8 mouse cellular contexts compared by ENCODE assay signal in the genomic region with DNA sequence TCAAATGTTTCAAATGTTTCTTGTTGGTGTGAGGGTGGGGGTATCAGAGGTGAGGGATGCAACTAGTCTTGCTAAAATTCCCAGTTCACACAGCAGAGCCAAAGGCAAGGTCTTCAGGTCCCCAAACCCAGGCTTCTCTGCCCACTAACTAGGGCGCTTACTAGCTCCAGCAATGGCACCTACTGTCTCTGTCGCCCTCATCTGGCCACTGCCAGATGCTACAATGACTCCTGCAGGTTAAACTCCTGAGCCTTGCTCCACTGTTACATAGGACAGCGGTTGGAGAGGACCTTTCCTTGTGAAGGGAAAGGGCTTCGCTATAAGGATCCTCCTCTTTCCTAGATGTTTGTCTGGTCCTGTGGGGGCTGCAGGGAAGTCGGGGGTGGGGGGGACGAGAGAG. TPM values are rescaled to one million over a fixed set of nuclear protein-coding genes. Genes with fewer than 3 reads are reported as not detected.
DNase-seq lines count a peak whose midpoint lies in the region; ATAC-seq and TF ChIP-seq lines count a peak whose summit lies in the region.

No protein-coding gene starts in this region.

- in situ Hi-C loops in CH12.LX (cut with MboI; ENCODE audit: low pct_ligation_motif_present, low pct_unique_long_range_greater_than_20kb, low sequenced_read_pairs) = loop anchor here (10.0 to 25.0 kb wide), 2 partner anchors 426 to 564 kb away; partner anchors contain the start of genes Ggt6 and Mybbp1a

- no peaks in the 10 kb centered on the region for H3K9me3 ChIP-seq in forebrain, embryonic 14.5 days (replicated peaks; ENCODE audit: control insufficient read depth, low read length)
- H3K9me3 ChIP-seq in forebrain, embryonic 16.5 days (ENCODE audit: control insufficient read depth, low read length) = no peaks in the 10 kb centered on the region
- peaks cover 3% of the 10 kb centered on the region for H3K9me3 ChIP-seq in CH12.LX (replicated peaks; ENCODE audit: low read length)
- no peaks in the 10 kb centered on the region for H3K9me3 ChIP-seq in stomach, embryonic 15.5 days

- H3K4me1 ChIP-seq in forebrain, embryonic 14.5 days (ENCODE audit: control insufficient read depth, insufficient read depth, low read length) = no peaks in the 10 kb centered on the region
- no peaks in the 10 kb centered on the region for H3K4me1 ChIP-seq in forebrain, embryonic 16.5 days (replicated peaks; ENCODE audit: control insufficient read depth, insufficient read depth, low read length)
- peaks cover 30 to 68% of the 10 kb centered on the region in 2 experiments for H3K4me1 ChIP-seq in CH12.LX (ENCODE audit: control insufficient read depth in 1 of 2, insufficient read depth in 2 of 2)
- H3K4me1 ChIP-seq in stomach, embryonic 15.5 days = peaks cover 17% of the 10 kb centered on the region

- H3K9ac ChIP-seq in forebrain, embryonic 14.5 days (ENCODE audit: low read length) = no peak overlapping the region
- no peak overlapping the region for H3K9ac ChIP-seq in forebrain, embryonic 16.5 days (replicated peaks; ENCODE audit: low read depth, low read length)
- H3K9ac ChIP-seq in CH12.LX (ENCODE audit: insufficient read depth, low read depth) = peak overlapping the region; percentile 3; the same call in 1 of the 2 replicates
- no peak overlapping the region for H3K9ac ChIP-seq in stomach, embryonic 15.5 days

- DNase-seq in forebrain, embryonic 14.5 days (ENCODE audit: low spot score) = peak; percentile 65
- DNase-seq in CH12.LX (ENCODE audit: extremely low read depth) = peak; percentile 89
- DNase-seq in c-Kit-positive CD71-positive TER-119-negative erythroid progenitor cells, embryonic 14.5 days (ENCODE audit: low read depth) = peak; percentile 41
- DNase-seq in heart, postnatal 10 days = peak; percentile 86 to 87
- DNase-seq in layer of hippocampus, postnatal 10 days (ENCODE audit: low spot score in 2 of 2) = peak; percentile 72 to 80

- H3K4me2 ChIP-seq in forebrain, embryonic 14.5 days (ENCODE audit: low read length) = no peak overlapping the region
- H3K4me2 ChIP-seq in forebrain, embryonic 16.5 days (ENCODE audit: low read length) = no peak overlapping the region
- H3K4me2 ChIP-seq in CH12.LX (ENCODE audit: insufficient read depth, low read depth, poor library complexity, severe bottlenecking) = peak overlapping the region; percentile 45; the same call in 1 of the 2 replicates
- no peak overlapping the region for H3K4me2 ChIP-seq in stomach, embryonic 15.5 days

- H3K79me2 ChIP-seq in CH12.LX (replicated peaks; ENCODE audit: control insufficient read depth, extremely low read depth, insufficient read depth, poor library complexity, severe bottlenecking) = no peaks in the 10 kb centered on the region

- TF ChIP-seq RAD21 in CH12.LX (IDR thresholded peaks at IDR 0.05; ENCODE audit: low read depth, low read length) = peak; percentile 100

- peak; percentile 97 to 99 for TF ChIP-seq CTCF in CH12.LX (conservative IDR thresholded peaks at IDR 0.05 in 1 of 2, IDR thresholded peaks at IDR 0.05 in 1 of 2; ENCODE audit: low read depth in 2 of 2, low read length in 2 of 2)

- dilution Hi-C loops in CH12.LX (cut with MboI; ENCODE audit: extremely low pct_ligation_motif_present, extremely low pct_unique_long_range_greater_than_20kb, low sequenced_read_pairs) = no loop called here

- H3K27me3 ChIP-seq in forebrain, embryonic 14.5 days (replicated peaks; ENCODE audit: control insufficient read depth, insufficient read depth, low read length) = no peaks in the 10 kb centered on the region
- H3K27me3 ChIP-seq in forebrain, embryonic 16.5 days (replicated peaks; ENCODE audit: control insufficient read depth, insufficient read depth, low read length) = no peaks in the 10 kb centered on the region
- no peaks in the 10 kb centered on the region for H3K27me3 ChIP-seq in CH12.LX (replicated peaks)
- no peaks in the 10 kb centered on the region for H3K27me3 ChIP-seq in stomach, embryonic 15.5 days (replicated peaks)

- no peaks in the 10 kb centered on the region for H3K36me3 ChIP-seq in forebrain, embryonic 14.5 days (ENCODE audit: control insufficient read depth, insufficient read depth, low read length)
- no peaks in the 10 kb centered on the region for H3K36me3 ChIP-seq in forebrain, embryonic 16.5 days (ENCODE audit: control insufficient read depth, insufficient read depth)
- H3K36me3 ChIP-seq in CH12.LX (replicated peaks in 1 of 2; ENCODE audit: control insufficient read depth in 1 of 2, insufficient read depth in 1 of 2, low read length in 1 of 2) = peaks cover 0 to 31% of the 10 kb centered on the region in 2 experiments
- H3K36me3 ChIP-seq in stomach, embryonic 15.5 days = no peaks in the 10 kb centered on the region

- 12% methylated on average over 6 of the region's 6 CpGs for WGBS in forebrain, embryonic 14.5 days
- 9% methylated on average over 6 of the region's 6 CpGs for WGBS in forebrain, embryonic 16.5 days
- WGBS in stomach, embryonic 15.5 days = 7% methylated on average over 6 of the region's 6 CpGs

- no peak overlapping the region for H3K4me3 ChIP-seq in forebrain, embryonic 14.5 days (ENCODE audit: low read depth, low read length)
- H3K4me3 ChIP-seq in forebrain, embryonic 16.5 days (replicated peaks; ENCODE audit: low read length) = no peak overlapping the region
- H3K4me3 ChIP-seq in CH12.LX (replicated peaks in 1 of 3; ENCODE audit: low read depth in 2 of 3, low read length in 2 of 3, poor library complexity in 1 of 3) = peak overlapping the region in 1 of 3 experiments; percentile 51
- no peak overlapping the region for H3K4me3 ChIP-seq in stomach, embryonic 15.5 days (replicated peaks)

- H3K27ac ChIP-seq in forebrain, embryonic 14.5 days (ENCODE audit: low read depth, low read length) = no peak overlapping the region
- H3K27ac ChIP-seq in forebrain, embryonic 16.5 days (ENCODE audit: low read length) = no peak overlapping the region
- no peak overlapping the region for H3K27ac ChIP-seq in CH12.LX (ENCODE audit: insufficient read depth, low read depth)
- H3K27ac ChIP-seq in stomach, embryonic 15.5 days = no peak overlapping the region

- intact Hi-C loops in heart, postnatal 10 days (cut with DNase I) = loop anchor here (1.0 kb wide), 1 partner anchor 75 kb away; no protein-coding TSS in a partner anchor

- TF ChIP-seq POLR2A in CH12.LX (IDR thresholded peaks at IDR 0.05; ENCODE audit: low read depth, low read length) = 0 out of 2 replicates have a peak, but pooled peaks have one; percentile 25

- no peak for TF ChIP-seq EP300 in CH12.LX (IDR thresholded peaks at IDR 0.05; ENCODE audit: low read length)

- ATAC-seq in forebrain, embryonic 14.5 days = no peak
- ATAC-seq in forebrain, embryonic 16.5 days = no peak
- ATAC-seq in megakaryocyte progenitor cell, adult 5-6 weeks (replicated peaks; ENCODE audit: poor library complexity) = peak; percentile 79
- ATAC-seq in stomach, embryonic 15.5 days (ENCODE audit: insufficient read depth, low FRiP score, low read depth) = peak; percentile 24; the same call in 1 of the 2 replicates

RNA-seq across cellular contexts. Expression of gene P2rx1, which starts 2.1 kb away (rescaled TPM):
- polyA plus RNA-seq in forebrain, embryonic 14.5 days (2014; fragmentation: Nextera tagmentation; extraction: Ambion mirVana) = 0.53 and 0.57 TPM in 2 replicates
- polyA plus RNA-seq in forebrain, embryonic 16.5 days (2015; fragmentation: Nextera tagmentation; extraction: Ambion mirVana) = 0.26 and 0.42 TPM in 2 replicates
- total RNA-seq in CH12.LX (2012; rRNA removed) (12.3 and 21.5 TPM in 2 replicates), CH12.LX (2014; rRNA removed) (15.9 and 18.9 TPM in 2 replicates)
- polyA plus RNA-seq in CH12.LX (2012; ENCODE audit: insufficient read length, low read depth) = 22.8 and 23.3 TPM in 2 replicates
- under 1 TPM; 0.72 to 0.98 TPM for total RNA-seq in heart, postnatal 10 days (2021)
- under 1 TPM; 0.78 to 0.96 TPM for total RNA-seq in layer of hippocampus, postnatal 10 days (2021)
- total RNA-seq in megakaryocyte progenitor cell, adult 5-6 weeks (2015) = 6.8 and 9.3 TPM in 2 replicates
- 3.8 and 5.2 TPM in 2 replicates for total RNA-seq in megakaryocyte progenitor cell, adult 5-6 weeks (2017)
- 33.7 and 52.1 TPM in 2 replicates for polyA plus RNA-seq in stomach, embryonic 15.5 days (2015; fragmentation: Nextera tagmentation; extraction: Ambion mirVana)

RNA-seq across cellular contexts. Expression of gene Camkk1, which starts 17.8 kb away (rescaled TPM):
- 8.0 and 10.8 TPM in 2 replicates for polyA plus RNA-seq in forebrain, embryonic 14.5 days (2014; fragmentation: Nextera tagmentation; extraction: Ambion mirVana)
- 22.5 and 27.7 TPM in 2 replicates for polyA plus RNA-seq in forebrain, embryonic 16.5 days (2015; fragmentation: Nextera tagmentation; extraction: Ambion mirVana)
- 8.2 and 9.1 TPM in 2 replicates for total RNA-seq in CH12.LX (2012; rRNA removed)
- 5.1 and 6.8 TPM in 2 replicates for total RNA-seq in CH12.LX (2014; rRNA removed)
- polyA plus RNA-seq in CH12.LX (2012; ENCODE audit: insufficient read length, low read depth) = 5.0 and 5.4 TPM in 2 replicates
- 1 to 10 TPM; 1.1 to 2.0 TPM for total RNA-seq in heart, postnatal 10 days (2021)
- total RNA-seq in layer of hippocampus, postnatal 10 days (2021) = 10 to 100 TPM; 51.5 to 55.1 TPM
- total RNA-seq in megakaryocyte progenitor cell, adult 5-6 weeks (2015) = 0.35 and 0.59 TPM in 2 replicates
- total RNA-seq in megakaryocyte progenitor cell, adult 5-6 weeks (2017) = 1.2 and 1.4 TPM in 2 replicates
- polyA plus RNA-seq in stomach, embryonic 15.5 days (2015; fragmentation: Nextera tagmentation; extraction: Ambion mirVana) = 10.6 and 10.9 TPM in 2 replicates

RNA-seq across cellular contexts. Expression of gene Atp2a3, which starts 40.1 kb away (rescaled TPM):
- 0.43 and 0.74 TPM in 2 replicates for polyA plus RNA-seq in forebrain, embryonic 14.5 days (2014; fragmentation: Nextera tagmentation; extraction: Ambion mirVana)
- 0.94 and 0.96 TPM in 2 replicates for polyA plus RNA-seq in forebrain, embryonic 16.5 days (2015; fragmentation: Nextera tagmentation; extraction: Ambion mirVana)
- total RNA-seq in CH12.LX (2012; rRNA removed) (136 and 218 TPM in 2 replicates), CH12.LX (2014; rRNA removed) (44.1 and 61.4 TPM in 2 replicates)
- polyA plus RNA-seq in CH12.LX (2012; ENCODE audit: insufficient read length, low read depth) = 255 and 279 TPM in 2 replicates
- total RNA-seq in heart, postnatal 10 days (2021) = 10 to 100 TPM; 17.1 to 19.0 TPM
- 1 to 10 TPM; 5.8 to 7.6 TPM for total RNA-seq in layer of hippocampus, postnatal 10 days (2021)
- total RNA-seq in megakaryocyte progenitor cell, adult 5-6 weeks (2015) = 52.1 and 63.7 TPM in 2 replicates
- total RNA-seq in megakaryocyte progenitor cell, adult 5-6 weeks (2017) = 74.9 and 82.5 TPM in 2 replicates
- polyA plus RNA-seq in stomach, embryonic 15.5 days (2015; fragmentation: Nextera tagmentation; extraction: Ambion mirVana) = 18.9 and 20.6 TPM in 2 replicates

RNA-seq across cellular contexts. Expression of gene Ncbp3, which starts 46.6 kb away (rescaled TPM):
- polyA plus RNA-seq in forebrain, embryonic 14.5 days (2014; fragmentation: Nextera tagmentation; extraction: Ambion mirVana) = 5.7 and 6.5 TPM in 2 replicates
- 9.6 and 11.1 TPM in 2 replicates for polyA plus RNA-seq in forebrain, embryonic 16.5 days (2015; fragmentation: Nextera tagmentation; extraction: Ambion mirVana)
- total RNA-seq in CH12.LX (2012; rRNA removed) (12.1 and 13.0 TPM in 2 replicates), CH12.LX (2014; rRNA removed) (11.9 and 12.1 TPM in 2 replicates)
- 13.9 and 15.0 TPM in 2 replicates for polyA plus RNA-seq in CH12.LX (2012; ENCODE audit: insufficient read length, low read depth)
- total RNA-seq in heart, postnatal 10 days (2021) = 1 to 10 TPM; 9.0 TPM
- 1 to 10 TPM; 9.5 to 10.0 TPM for total RNA-seq in layer of hippocampus, postnatal 10 days (2021)
- total RNA-seq in megakaryocyte progenitor cell, adult 5-6 weeks (2015) = 9.6 and 10.2 TPM in 2 replicates
- total RNA-seq in megakaryocyte progenitor cell, adult 5-6 weeks (2017) = 12.7 and 15.1 TPM in 2 replicates
- 10.4 and 12.0 TPM in 2 replicates for polyA plus RNA-seq in stomach, embryonic 15.5 days (2015; fragmentation: Nextera tagmentation; extraction: Ambion mirVana)

Comparison
In these comparisons a context has a peak if more than half of its experiments do, and no peak if none do; other contexts are left out.
1. ATAC-seq: peak in megakaryocyte progenitor cell, adult 5-6 weeks (single experiment) and stomach, embryonic 15.5 days (single experiment); none in forebrain, embryonic 14.5 days (single experiment) and forebrain, embryonic 16.5 days (single experiment).
2. RNA of gene Camkk1, which starts 17.8 kb away (total RNA-seq): 51.5 to 55.1 TPM in layer of hippocampus, postnatal 10 days; 5.1 to 9.1 TPM in CH12.LX, 1.1 to 2.0 TPM in heart, postnatal 10 days and 0.35 to 1.4 TPM in megakaryocyte progenitor cell, adult 5-6 weeks; every median in the first group is over 4 times any median in the second.
3. Peak in every context shown above with its lines, with median percentiles within 50 percentile points of each other: DNase-seq.